Mouse (Mus musculus) C2C12 (cell line): ENCODE results near the gene Arsa.

Experiments
- CTCF ChIP-seq: IDR thresholded peaks from one replicate; pipeline ENCODE4 v1.5.1; 2011; ENCODE audit not compliant: control insufficient read depth, insufficient read depth, insufficient read length
- MYOD1 ChIP-seq: IDR thresholded peaks from one replicate; pipeline ENCODE4 v1.6.1; 2011; ENCODE audit warnings: low read depth; ENCODE audit not compliant: control insufficient read depth, insufficient read length

GRCm38 (mm10) chr15:89475611-89476474, 1.4 kb downstream of the Arsa start:
- no peak for TF ChIP-seq CTCF
- TF ChIP-seq MYOD1 = no peak
